Mouse (Mus musculus): ENCODE results near the gene Pi4k2a. TPM values are rescaled to one million over a fixed set of nuclear protein-coding genes. Genes with fewer than 3 reads are reported as not detected.

The Pi4k2a gene
- polyA plus RNA-seq, 1 experiment from 2014 or later: 22.0 TPM

DNA sequence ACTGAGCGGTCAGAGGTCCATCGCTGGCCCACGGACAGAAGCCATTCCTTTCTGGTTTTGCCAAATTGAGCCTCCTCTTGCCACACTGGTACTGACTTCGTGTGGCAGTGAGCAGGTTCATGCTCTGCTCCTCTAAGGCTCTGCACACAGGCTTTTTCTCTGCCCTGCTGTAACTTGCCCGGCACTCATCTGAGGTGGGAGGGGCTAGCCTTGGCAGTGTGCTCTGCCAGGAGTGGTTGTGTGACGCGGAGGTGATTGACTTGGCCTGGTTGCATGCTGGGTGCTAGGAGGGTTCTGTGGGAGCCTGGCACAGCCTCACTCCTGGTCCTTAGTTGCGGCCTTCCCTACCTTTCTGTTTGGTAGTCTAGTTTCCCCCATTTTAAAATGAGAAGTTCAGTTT, 30.2 kb downstream of the Pi4k2a start:
- WGBS: 91% methylated on average over 8 of the region's 8 CpGs
- Histone ChIP-seq H3K36me3 (peaks cover 89% of the 10 kb centered on the region), H3K4me2 (no peak overlapping the region), H3K27ac (ENCODE audit: poor library complexity, severe bottlenecking) (no peak overlapping the region), H3K4me3 (no peak overlapping the region), H3K4me1 (replicated peaks) (peaks cover 9% of the 10 kb centered on the region; the same call in 1 of the 2 replicates), H3K27me3 (replicated peaks) (no peaks in the 10 kb centered on the region), H3K9me3 (replicated peaks) (no peaks in the 10 kb centered on the region), H3K9ac (no peak overlapping the region)
- no peak for ATAC-seq (ENCODE audit: insufficient number of reproducible peaks, low FRiP score)

DNA sequence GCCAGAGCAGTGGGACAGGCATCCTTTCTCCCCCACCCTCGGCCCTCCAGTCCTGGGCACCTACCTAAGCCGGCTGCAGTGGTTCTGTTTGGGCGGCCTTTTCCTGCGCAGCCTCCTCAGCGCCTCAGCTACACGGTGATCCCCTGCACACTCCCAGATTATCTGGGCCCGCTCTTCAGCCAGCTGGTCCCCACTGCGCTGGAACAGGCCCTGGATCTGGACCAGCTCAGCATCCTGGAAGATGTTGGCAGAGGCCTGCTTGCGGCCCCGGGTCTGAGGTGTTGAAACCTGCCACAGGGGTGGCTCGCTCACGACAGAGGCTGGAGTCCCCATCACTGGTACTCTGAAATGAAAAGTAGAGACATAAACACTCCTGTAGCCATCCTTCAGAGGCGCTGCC, 34.4 kb downstream of the Pi4k2a start:
- Histone ChIP-seq H3K9ac (no peak overlapping the region), H3K4me1 (replicated peaks) (peaks cover 35% of the 10 kb centered on the region), H3K9me3 (replicated peaks) (no peaks in the 10 kb centered on the region), H3K4me2 (no peak overlapping the region), H3K27me3 (replicated peaks) (no peaks in the 10 kb centered on the region), H3K36me3 (peaks cover 53% of the 10 kb centered on the region), H3K27ac (ENCODE audit: poor library complexity, severe bottlenecking) (no peak overlapping the region), H3K4me3 (no peak overlapping the region)
- 83% methylated on average over 13 of the region's 13 CpGs for WGBS
- ATAC-seq (ENCODE audit: insufficient number of reproducible peaks, low FRiP score): no peak

DNA sequence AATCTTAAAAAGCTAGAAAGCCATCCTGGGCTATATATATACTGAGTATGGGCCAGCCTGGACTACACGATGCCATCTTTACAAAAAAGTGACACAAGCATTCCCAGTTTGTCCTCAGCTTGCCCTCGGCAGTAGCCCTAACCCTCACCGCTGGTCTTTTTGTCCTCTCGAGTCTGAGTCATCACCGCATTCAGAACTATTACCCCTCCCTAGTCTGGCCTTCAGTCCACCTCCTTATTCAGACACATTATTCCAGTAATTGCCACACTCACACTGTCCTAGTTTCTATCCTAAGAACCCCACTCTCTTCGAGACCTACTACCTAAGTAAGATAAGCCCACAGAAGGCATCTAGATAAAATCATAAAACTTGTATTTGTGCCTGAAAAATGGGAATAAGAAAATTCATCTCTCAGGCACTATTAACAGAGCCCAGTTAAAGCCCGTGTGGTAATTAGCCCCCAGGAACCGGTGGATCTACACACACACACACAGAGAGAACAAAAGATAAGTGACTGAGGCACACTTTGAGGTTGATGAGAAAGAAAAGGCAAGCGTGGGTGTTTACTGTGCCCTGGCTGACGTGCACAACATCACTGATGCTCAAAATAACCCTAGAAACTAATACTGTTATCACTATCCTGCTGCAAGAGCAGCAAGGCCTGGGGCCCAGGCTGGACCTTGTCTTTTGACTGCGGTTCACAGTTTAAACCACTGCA, 35.4 kb downstream of the Pi4k2a start:
- WGBS: 65% methylated on average over 11 of the region's 11 CpGs
- no peak for ATAC-seq (ENCODE audit: insufficient number of reproducible peaks, low FRiP score)
- Histone ChIP-seq H3K27ac (ENCODE audit: poor library complexity, severe bottlenecking) (no peak overlapping the region), H3K36me3 (peaks cover 43% of the 10 kb centered on the region), H3K9me3 (replicated peaks) (no peaks in the 10 kb centered on the region), H3K4me2 (0 out of 2 replicates have a peak overlapping the region, but pooled peaks have one; percentile 2), H3K27me3 (replicated peaks) (no peaks in the 10 kb centered on the region), H3K4me1 (replicated peaks) (peaks cover 41% of the 10 kb centered on the region), H3K9ac (no peak overlapping the region), H3K4me3 (no peak overlapping the region)

DNA sequence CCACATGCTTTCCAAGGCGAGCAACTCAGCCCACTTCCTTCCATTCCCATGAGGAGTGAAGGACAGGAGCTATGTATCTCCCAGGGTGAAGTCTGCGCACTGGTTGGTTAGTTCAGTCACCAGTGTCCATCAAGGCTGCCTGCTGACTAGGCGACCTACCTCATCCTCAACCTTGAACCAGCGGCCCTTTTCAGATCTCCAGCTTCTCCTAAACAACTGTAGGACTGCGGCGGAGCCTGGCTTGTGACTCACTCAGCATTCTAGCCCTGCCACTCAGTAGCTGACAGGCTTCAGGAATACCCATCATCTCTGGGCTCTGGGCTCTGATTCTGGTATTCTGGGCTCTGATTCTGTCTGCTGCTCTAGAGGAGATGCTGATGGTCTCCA, 35.9 kb downstream of the Pi4k2a start:
- peaks cover 41% of the 10 kb centered on the region for H3K4me1 ChIP-seq (replicated peaks)
- 83% methylated on average over 6 of the region's 6 CpGs for WGBS

DNA sequence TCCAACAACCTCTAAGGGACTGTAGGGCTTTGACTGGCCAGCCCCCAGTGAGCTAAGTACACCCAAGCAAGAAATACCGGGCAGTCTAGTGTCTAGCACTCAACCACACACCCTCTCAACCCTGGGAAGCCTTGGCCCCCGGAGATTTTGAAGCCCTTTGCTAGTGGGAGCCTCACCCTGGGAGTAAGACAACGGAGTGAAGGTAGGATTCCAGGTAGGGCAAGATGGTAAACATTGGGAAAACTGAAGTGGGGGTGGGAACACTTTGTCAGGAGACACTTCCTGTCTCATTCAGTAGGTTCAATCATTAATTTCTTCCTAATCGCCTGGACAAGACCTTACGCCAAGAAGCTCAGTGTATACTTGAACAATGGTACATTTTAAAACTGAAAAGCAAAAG, 36.8 kb downstream of the Pi4k2a start:
- no peak for ATAC-seq (ENCODE audit: insufficient number of reproducible peaks, low FRiP score)
- Histone ChIP-seq H3K4me3 (no peak overlapping the region), H3K9me3 (replicated peaks) (no peaks in the 10 kb centered on the region), H3K4me2 (no peak overlapping the region), H3K9ac (no peak overlapping the region), H3K4me1 (replicated peaks) (peaks cover 41% of the 10 kb centered on the region), H3K27ac (ENCODE audit: poor library complexity, severe bottlenecking) (no peak overlapping the region), H3K27me3 (replicated peaks) (no peaks in the 10 kb centered on the region), H3K36me3 (peaks cover 30% of the 10 kb centered on the region)
- WGBS: 78% methylated on average over 5 of the region's 5 CpGs

More for the DNA sequence above, 35.9 kb downstream of the Pi4k2a start:
- 0 out of 2 replicates have a peak overlapping the region, but pooled peaks have one; percentile 2 for H3K4me2 ChIP-seq
- no peaks in the 10 kb centered on the region for H3K27me3 ChIP-seq (replicated peaks)
- no peak overlapping the region for H3K9ac ChIP-seq
- peaks cover 38% of the 10 kb centered on the region for H3K36me3 ChIP-seq
- H3K9me3 ChIP-seq (replicated peaks): no peaks in the 10 kb centered on the region
- H3K27ac ChIP-seq (ENCODE audit: poor library complexity, severe bottlenecking): no peak overlapping the region
- no peak overlapping the region; the same call in 1 of the 2 replicates for H3K4me3 ChIP-seq
- no peak for ATAC-seq (ENCODE audit: insufficient number of reproducible peaks, low FRiP score)

DNA sequence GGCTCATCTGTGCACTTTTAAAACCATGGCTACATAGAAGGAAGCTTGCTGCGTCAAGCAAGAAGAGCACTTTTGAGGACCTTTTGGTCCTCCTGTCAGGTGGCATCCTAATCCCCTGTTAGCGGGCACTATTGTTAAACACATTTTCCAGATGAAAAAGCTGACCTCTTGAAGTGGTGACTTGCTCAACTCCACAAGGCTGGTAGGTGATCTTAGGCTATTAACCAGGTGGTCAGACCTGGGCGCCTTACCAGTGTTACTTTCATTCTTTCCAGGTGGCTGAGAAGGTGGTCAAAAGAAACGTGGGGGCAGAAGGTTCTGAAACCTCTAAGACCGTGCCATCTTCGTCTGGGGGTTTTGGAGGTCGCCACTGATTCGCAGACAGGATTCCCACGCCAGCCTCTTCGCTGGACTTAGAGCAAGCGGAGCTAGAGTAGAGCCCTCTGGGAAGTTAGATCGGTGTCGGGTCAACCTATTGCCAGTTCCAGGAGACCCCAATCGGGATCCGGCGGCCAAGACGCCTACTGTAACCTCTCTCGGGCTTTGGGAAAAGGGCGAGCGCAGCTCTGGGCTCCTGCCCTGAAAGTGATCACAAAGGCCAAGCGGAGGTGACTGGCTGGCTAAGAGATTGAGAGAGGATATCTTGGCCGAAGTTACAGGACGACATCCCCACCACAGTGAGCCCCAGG, 37.9 kb downstream of the Pi4k2a start:
- peak overlapping the region; percentile 90 for H3K27ac ChIP-seq (ENCODE audit: poor library complexity, severe bottlenecking)
- peaks cover 19% of the 10 kb centered on the region for H3K36me3 ChIP-seq
- H3K9ac ChIP-seq: peak overlapping the region; percentile 90
- H3K4me3 ChIP-seq: peak overlapping the region; percentile 78
- peak overlapping the region; percentile 86 for H3K4me2 ChIP-seq
- no peaks in the 10 kb centered on the region for H3K27me3 ChIP-seq (replicated peaks)
- no peak; the same call in 1 of the 2 replicates for ATAC-seq (ENCODE audit: insufficient number of reproducible peaks, low FRiP score)
- H3K9me3 ChIP-seq (replicated peaks): no peaks in the 10 kb centered on the region
- WGBS: 5% methylated on average over 23 of the region's 23 CpGs
- peaks cover 41% of the 10 kb centered on the region for H3K4me1 ChIP-seq (replicated peaks)

DNA sequence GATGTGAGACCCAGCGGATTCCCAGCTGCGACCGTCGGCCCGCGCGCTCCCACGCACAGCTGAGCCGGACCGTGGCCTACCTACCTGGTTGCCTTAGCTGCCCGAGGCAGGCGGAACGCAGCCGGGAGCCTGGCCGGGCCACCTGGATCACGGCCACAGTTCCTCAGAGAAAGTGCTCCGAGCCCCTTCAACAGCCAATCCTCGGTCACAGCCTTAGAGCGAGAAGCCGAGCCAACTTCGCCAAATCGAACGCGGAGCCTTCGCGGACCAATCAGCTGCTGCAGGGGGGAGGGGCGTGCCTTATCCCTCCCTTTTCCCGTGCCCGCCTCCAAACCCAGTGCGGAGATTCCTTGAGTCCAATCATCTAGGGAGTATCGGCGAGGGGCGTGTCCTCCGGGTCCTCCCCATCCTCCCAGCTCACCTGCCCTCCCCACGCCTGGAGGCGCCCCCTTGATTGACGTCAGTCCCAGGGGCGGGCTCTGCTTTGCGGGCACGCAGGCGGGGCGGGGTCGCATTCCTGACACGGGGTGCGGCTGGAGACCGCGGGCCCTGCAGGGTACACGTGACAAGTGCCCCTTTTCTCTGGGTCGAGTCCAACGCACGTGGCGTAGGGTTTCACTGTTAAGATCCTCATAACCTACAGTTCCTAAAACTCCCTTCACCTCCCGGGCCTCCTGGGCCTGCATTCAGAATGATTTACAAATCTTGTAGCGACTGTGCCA, 38.7 kb downstream of the Pi4k2a start, which contains the start of gene Avpi1:
Gene Avpi1 (minus strand): TSS at position 273 of the 722 bp plus-strand sequence.
- Histone ChIP-seq H3K4me3 (peak within 1 kb of the TSS; percentile 78), H3K4me1 (replicated peaks) (peaks cover 41% of the 10 kb centered on the region), H3K4me2 (peak within 1 kb of the TSS; percentile 86), H3K36me3 (peaks cover 11% of the 10 kb centered on the region), H3K9ac (peak within 1 kb of the TSS; percentile 90), H3K27me3 (replicated peaks) (no peaks in the 10 kb centered on the region), H3K27ac (ENCODE audit: poor library complexity, severe bottlenecking) (peak within 1 kb of the TSS; percentile 90), H3K9me3 (replicated peaks) (no peaks in the 10 kb centered on the region)
- under 1% methylated on average over 54 of the region's 54 CpGs for WGBS
- peak; percentile 98 for ATAC-seq (ENCODE audit: insufficient number of reproducible peaks, low FRiP score)

DNA sequence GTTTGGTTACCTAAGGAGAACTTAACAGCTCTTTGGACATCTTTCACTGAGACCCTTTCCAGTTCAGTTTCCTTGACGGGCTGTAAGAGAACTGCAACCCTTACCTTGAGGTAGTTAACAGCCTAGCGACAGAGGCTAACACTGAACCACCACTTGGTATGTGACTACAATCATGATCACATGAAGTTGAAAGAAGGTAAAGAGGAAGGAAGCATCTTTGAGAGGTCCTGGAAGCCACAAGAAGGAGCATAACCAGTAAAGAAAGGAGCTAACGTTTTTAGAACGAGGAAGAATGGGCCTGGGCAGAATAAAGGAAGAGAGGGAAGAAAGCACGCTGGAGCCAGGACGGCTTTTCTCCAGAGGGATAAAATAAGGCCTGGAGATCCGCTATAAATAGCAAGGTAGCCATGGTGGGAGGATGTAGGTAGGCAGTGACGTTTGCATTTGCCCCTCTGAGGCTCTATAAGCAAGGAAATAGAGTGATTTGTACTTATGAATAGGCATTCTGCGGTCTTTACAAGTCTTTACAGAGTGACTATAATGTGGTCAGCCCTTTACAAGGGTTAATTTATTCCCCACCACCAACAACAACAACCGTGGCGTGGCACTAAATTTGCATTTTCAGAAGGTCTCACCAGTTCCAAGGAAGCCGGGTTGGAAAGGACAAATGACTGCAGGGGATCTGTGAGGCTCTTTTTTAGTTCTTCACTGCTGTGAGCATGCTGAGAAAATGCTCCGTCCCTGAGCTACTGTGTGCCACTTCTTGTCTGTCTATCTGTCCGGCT, 39.4 kb downstream of the Pi4k2a start:
- no peaks in the 10 kb centered on the region for H3K27me3 ChIP-seq (replicated peaks)
- peak overlapping the region; percentile 63 for H3K27ac ChIP-seq (ENCODE audit: poor library complexity, severe bottlenecking)
- peaks cover 38% of the 10 kb centered on the region for H3K4me1 ChIP-seq (replicated peaks)
- no peaks in the 10 kb centered on the region for H3K9me3 ChIP-seq (replicated peaks)
- ATAC-seq (ENCODE audit: insufficient number of reproducible peaks, low FRiP score): no peak
- H3K36me3 ChIP-seq: peaks cover 5% of the 10 kb centered on the region
- peak overlapping the region; percentile 78 for H3K4me3 ChIP-seq
- H3K4me2 ChIP-seq: peak overlapping the region; percentile 86
- H3K9ac ChIP-seq: peak overlapping the region; percentile 18; the same call in 1 of the 2 replicates
- 33% methylated on average over 14 of the region's 14 CpGs for WGBS

DNA sequence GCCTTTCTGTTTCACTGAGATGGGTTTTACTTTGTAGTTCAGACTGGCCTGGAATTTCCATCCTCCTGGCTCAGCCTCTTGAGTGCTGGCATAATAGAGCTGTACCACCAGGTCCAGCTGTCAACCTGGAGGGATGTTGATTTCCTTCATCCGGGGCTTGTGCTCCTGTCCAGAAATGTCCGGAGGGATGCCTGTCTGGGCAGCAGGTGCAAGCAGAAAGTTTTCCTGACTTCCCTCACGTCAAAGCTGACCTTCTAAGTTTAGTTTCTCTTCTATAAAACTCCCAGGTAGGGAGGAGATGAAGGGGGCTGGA, 40.0 kb downstream of the Pi4k2a start:
- ATAC-seq (ENCODE audit: insufficient number of reproducible peaks, low FRiP score): no peak

DNA sequence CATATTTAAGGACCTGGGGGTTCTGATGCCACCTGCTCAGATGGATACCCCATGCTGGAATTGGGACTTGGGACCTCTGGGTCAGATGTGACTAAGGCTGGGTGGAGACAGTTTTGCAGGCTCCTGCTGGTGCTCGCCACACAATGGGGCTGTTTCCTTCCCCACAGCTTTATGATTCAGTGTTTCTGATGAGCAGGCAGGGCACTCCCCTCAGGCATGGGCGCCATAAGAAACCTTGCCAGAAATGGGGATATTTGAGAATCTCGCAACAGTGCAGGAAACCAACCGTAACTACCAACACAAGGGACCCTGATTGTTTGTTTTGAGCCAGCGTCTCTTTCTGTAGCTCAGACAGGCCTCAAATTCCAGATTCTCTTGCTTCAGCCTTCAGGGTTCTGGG, 40.8 kb downstream of the Pi4k2a start:
- H3K27ac ChIP-seq (ENCODE audit: poor library complexity, severe bottlenecking): no peak overlapping the region
- H3K9ac ChIP-seq: no peak overlapping the region
- no peaks in the 10 kb centered on the region for H3K36me3 ChIP-seq
- no peak overlapping the region for H3K4me3 ChIP-seq
- no peak overlapping the region for H3K4me2 ChIP-seq
- ATAC-seq (ENCODE audit: insufficient number of reproducible peaks, low FRiP score): no peak
- 76% methylated on average over 5 of the region's 5 CpGs for WGBS
- H3K27me3 ChIP-seq (replicated peaks): no peaks in the 10 kb centered on the region
- peaks cover 26% of the 10 kb centered on the region for H3K4me1 ChIP-seq (replicated peaks)
- H3K9me3 ChIP-seq (replicated peaks): no peaks in the 10 kb centered on the region

More for the DNA sequence above, 40.0 kb downstream of the Pi4k2a start:
- H3K4me3 ChIP-seq: no peak overlapping the region
- no peak overlapping the region for H3K9ac ChIP-seq
- H3K36me3 ChIP-seq: no peaks in the 10 kb centered on the region
- no peaks in the 10 kb centered on the region for H3K9me3 ChIP-seq (replicated peaks)
- H3K4me1 ChIP-seq (replicated peaks): peaks cover 34% of the 10 kb centered on the region
- no peaks in the 10 kb centered on the region for H3K27me3 ChIP-seq (replicated peaks)
- no peak overlapping the region for H3K4me2 ChIP-seq
- 67% methylated on average over 3 of the region's 3 CpGs for WGBS
- peak overlapping the region; percentile 63; the same call in 1 of the 2 replicates for H3K27ac ChIP-seq (ENCODE audit: poor library complexity, severe bottlenecking)

Measured in heart, embryonic 12.5 days (tissue).